Mouse (Mus musculus) brain, embryonic 14.5 days (tissue): ENCODE data around the gene Cops8. TPM values are rescaled to one million over a fixed set of nuclear protein-coding genes. Genes with fewer than 3 reads are reported as not detected.

Experiments
- DNase-seq: peaks from one replicate; pipeline ENCODE4 v3.0.0-alpha.2; 2011; ENCODE audit warnings: low read depth
- CTCF ChIP-seq: fragments of 200-500 bp; IDR thresholded peaks from 2 replicates; pipeline ENCODE4 v1.5.1; 2012; ENCODE audit warnings: inconsistent platforms, mild to moderate bottlenecking, moderate library complexity, borderline replicate concordance; ENCODE audit not compliant: insufficient read depth, insufficient read length; ENCODE audit errors: extremely low read depth
- POLR2A ChIP-seq: fragments of 200-500 bp; IDR thresholded peaks from 2 replicates; pipeline ENCODE4 v1.6.1; 2012; ENCODE audit warnings: mild to moderate bottlenecking, inconsistent platforms, borderline replicate concordance; ENCODE audit not compliant: poor library complexity, insufficient read depth, insufficient read length, severe bottlenecking; ENCODE audit errors: extremely low read depth
- polyA plus RNA-seq: library from polyadenylated mRNA; depleted of rRNA; stranded (reverse); fragments of >200 nt; gene quantifications from 2 replicates; pipeline ENCODE4 v1.2.3, GENCODE M21; 2012; rRNA removed

The Cops8 gene
- 112 and 132 TPM in 2 replicates for polyA plus RNA-seq

GRCm38 (mm10) chr1:90602759-90603560 is at the start of gene Cops8:
Gene Cops8 (plus strand): TSS chr1:90602981.
- peak; percentile 99 for DNase-seq
- TF ChIP-seq POLR2A (peak; percentile 69; the same call in 1 of the 2 replicates), CTCF (no peak)

GRCm38 (mm10) chr1:90557140-90557539 is 45.6 kb upstream of the Cops8 start:
- TF ChIP-seq CTCF (peak; percentile 47; the same call in 1 of the 2 replicates), POLR2A (no peak)
- DNase-seq, result no peak

GRCm38 (mm10) chr1:90560942-90561726 is 41.6 kb upstream of the Cops8 start:
- no peak for TF ChIP-seq POLR2A
- no peak for TF ChIP-seq CTCF
- DNase-seq, result peak; percentile 93

- no peak for DNase-seq
- TF ChIP-seq POLR2A (no peak), CTCF (no peak)
Observed at GRCm38 (mm10) chr1:90563945-90564344, 38.8 kb upstream of the Cops8 start.

- TF ChIP-seq POLR2A, result no peak
- no peak for TF ChIP-seq CTCF
- peak; percentile 74 for DNase-seq
Observed at GRCm38 (mm10) chr1:90566664-90567440, 35.9 kb upstream of the Cops8 start.

- TF ChIP-seq CTCF (no peak), POLR2A (no peak)
- DNase-seq, result no peak
Observed at GRCm38 (mm10) chr1:90573831-90574230, 28.9 kb upstream of the Cops8 start.

- DNase-seq, result peak; percentile 45
- TF ChIP-seq POLR2A (no peak), CTCF (no peak)
Observed at GRCm38 (mm10) chr1:90574845-90575244, 27.9 kb upstream of the Cops8 start.

GRCm38 (mm10) chr1:90577417-90577816 is 25.4 kb upstream of the Cops8 start:
- TF ChIP-seq CTCF, result peak; percentile 14; the same call in 1 of the 2 replicates
- no peak for TF ChIP-seq POLR2A

GRCm38 (mm10) chr1:90582635-90583034 is 20.1 kb upstream of the Cops8 start:
- no peak for DNase-seq
- TF ChIP-seq CTCF (no peak), POLR2A (no peak)

More at GRCm38 (mm10) chr1:90577417-90577816, 25.4 kb upstream of the Cops8 start:
- DNase-seq, result no peak

- TF ChIP-seq POLR2A (no peak), CTCF (peak; percentile 78; the same call in 1 of the 2 replicates)
- peak; percentile 94 for DNase-seq
Observed at GRCm38 (mm10) chr1:90588021-90588734, 14.6 kb upstream of the Cops8 start.

GRCm38 (mm10) chr1:90590797-90591196 is 12.0 kb upstream of the Cops8 start:
- DNase-seq, result peak; percentile 84
- TF ChIP-seq CTCF (peak; percentile 72), POLR2A (no peak)

GRCm38 (mm10) chr1:90592784-90593183 is 10.0 kb upstream of the Cops8 start:
- TF ChIP-seq CTCF, result peak; percentile 96
- TF ChIP-seq POLR2A, result no peak
- peak; percentile 83 for DNase-seq

GRCm38 (mm10) chr1:90599226-90599625 is 3.6 kb upstream of the Cops8 start:
- TF ChIP-seq CTCF, result no peak
- TF ChIP-seq POLR2A, result no peak
- DNase-seq, result no peak

GRCm38 (mm10) chr1:90601096-90601495 is 1.7 kb upstream of the Cops8 start:
- TF ChIP-seq CTCF, result no peak
- no peak for TF ChIP-seq POLR2A
- no peak for DNase-seq
